Mouse (Mus musculus): ENCODE data around the gene Gm13694. TPM values are rescaled to one million over a fixed set of nuclear protein-coding genes. Genes with fewer than 3 reads are reported as not detected.

Gene Gm13694
- polyA plus RNA-seq, 1 experiment, result 0.03 TPM

GRCm38 (mm10) chr2:84025217-84025616, 46.5 kb downstream of the Gm13694 start:
- DNase-seq (ENCODE audit: low spot score), result no peak

Other genes starting within 250 kb of the Gm13694 start
- gene Fam171b, start 166.3 kb upstream of the Gm13694 start, polyA plus RNA-seq (2012; rRNA removed), result 4.0 and 4.6 TPM in 2 replicates
- gene Zswim2, start 37.7 kb upstream of the Gm13694 start, polyA plus RNA-seq (2012; rRNA removed), result not detected in 2 replicates
- 0.03 TPM in 2 replicates for gene Gm13698, start 23.2 kb upstream of the Gm13694 start, polyA plus RNA-seq (2012; rRNA removed)
- 0.03 TPM in 2 replicates for gene Gm13693, start 17.4 kb upstream of the Gm13694 start, polyA plus RNA-seq (2012; rRNA removed)
- gene Gm13695, start 11.6 kb upstream of the Gm13694 start, polyA plus RNA-seq (2012; rRNA removed), result 0.03 TPM in 2 replicates
- gene Gm13696, start 5.8 kb upstream of the Gm13694 start, polyA plus RNA-seq (2012; rRNA removed), result 0.03 TPM in 2 replicates
- 0.03 TPM in 2 replicates for gene Gm13697, start 5.8 kb downstream of the Gm13694 start, polyA plus RNA-seq (2012; rRNA removed)
- 0.03 TPM in 2 replicates for gene Gm13691, start 11.6 kb downstream of the Gm13694 start, polyA plus RNA-seq (2012; rRNA removed)

All from urinary bladder, adult 2 months (tissue).